Mouse (Mus musculus) layer of hippocampus, postnatal 36 days (tissue): ENCODE measurements around the gene Tmem151b. TPM values are rescaled to one million over a fixed set of nuclear protein-coding genes. Genes with fewer than 3 reads are reported as not detected.

ENCODE experiments used
- DNase-seq, 2 experiments: peaks; one replicate each; pipeline ENCODE4 v3.0.0; 2022
- total RNA-seq, 2 experiments: library from RNA; stranded (reverse); gene quantifications; 2 replicates each; pipeline ENCODE4 v1.2.3; 2021

The Tmem151b gene
- total RNA-seq, 2 experiments from 2014 or later, result 106 to 112 TPM

- DNase-seq, result peak; percentile 91 to 94
Measured at GRCm38 (mm10) chr17:45563655-45564530, 14.4 kb upstream of the Tmem151b start, which contains the start of gene Slc35b2. Slc35b2 (plus strand) TSS chr17:45563874.

GRCm38 (mm10) chr17:45563216-45563615, 13.7 kb upstream of the Tmem151b start:
- DNase-seq, result no peak

- DNase-seq, result no peak
Measured at GRCm38 (mm10) chr17:45559732-45560525, 10.5 kb upstream of the Tmem151b start.

GRCm38 (mm10) chr17:45557998-45558862, 8.8 kb upstream of the Tmem151b start:
- DNase-seq, result no peak

GRCm38 (mm10) chr17:45557246-45557824, 7.9 kb upstream of the Tmem151b start:
- DNase-seq, result no peak

GRCm38 (mm10) chr17:45556514-45557245, 7.2 kb upstream of the Tmem151b start:
- DNase-seq, result no peak

- DNase-seq, result no peak
Measured at GRCm38 (mm10) chr17:45556107-45556489, 6.6 kb upstream of the Tmem151b start.

GRCm38 (mm10) chr17:45555452-45556106, 6.1 kb upstream of the Tmem151b start, which contains the start of gene Nfkbie:
Nfkbie (plus strand) TSS chr17:45555703.
- DNase-seq, result peak; percentile 85 to 86

GRCm38 (mm10) chr17:45554420-45554819, 4.9 kb upstream of the Tmem151b start:
- DNase-seq, result no peak

- no peak for DNase-seq
Measured at GRCm38 (mm10) chr17:45553065-45553464, 3.6 kb upstream of the Tmem151b start.

GRCm38 (mm10) chr17:45551816-45552451, 2.5 kb upstream of the Tmem151b start:
- DNase-seq, result peak; percentile 78 to 80

- DNase-seq, result no peak
Measured at GRCm38 (mm10) chr17:45551249-45551796, 1.8 kb upstream of the Tmem151b start.

- DNase-seq, result no peak
Measured at GRCm38 (mm10) chr17:45550253-45550652, 776 bp upstream of the Tmem151b start.

GRCm38 (mm10) chr17:45548541-45549512, 650 bp downstream of the Tmem151b start:
- no peak for DNase-seq

GRCm38 (mm10) chr17:45547461-45548190, 1.9 kb downstream of the Tmem151b start:
- DNase-seq, result no peak

GRCm38 (mm10) chr17:45546941-45547340, 2.5 kb downstream of the Tmem151b start:
- no peak for DNase-seq

GRCm38 (mm10) chr17:45545278-45545961, 4.1 kb downstream of the Tmem151b start:
- no peak for DNase-seq
